Mouse (Mus musculus): Measurements from ENCODE around the gene A930009A15Rik. TPM values are rescaled to one million over a fixed set of nuclear protein-coding genes. Genes with fewer than 3 reads are reported as not detected.

The A930009A15Rik gene
- polyA plus RNA-seq (2014; fragmentation: Illumina TruSeq; extraction: RNeasy Lipid Tissue Mini Kit (QIAGEN cat#74804); ENCODE audit: insufficient read depth, low read depth, low replicate concordance) = not detected

DNA sequence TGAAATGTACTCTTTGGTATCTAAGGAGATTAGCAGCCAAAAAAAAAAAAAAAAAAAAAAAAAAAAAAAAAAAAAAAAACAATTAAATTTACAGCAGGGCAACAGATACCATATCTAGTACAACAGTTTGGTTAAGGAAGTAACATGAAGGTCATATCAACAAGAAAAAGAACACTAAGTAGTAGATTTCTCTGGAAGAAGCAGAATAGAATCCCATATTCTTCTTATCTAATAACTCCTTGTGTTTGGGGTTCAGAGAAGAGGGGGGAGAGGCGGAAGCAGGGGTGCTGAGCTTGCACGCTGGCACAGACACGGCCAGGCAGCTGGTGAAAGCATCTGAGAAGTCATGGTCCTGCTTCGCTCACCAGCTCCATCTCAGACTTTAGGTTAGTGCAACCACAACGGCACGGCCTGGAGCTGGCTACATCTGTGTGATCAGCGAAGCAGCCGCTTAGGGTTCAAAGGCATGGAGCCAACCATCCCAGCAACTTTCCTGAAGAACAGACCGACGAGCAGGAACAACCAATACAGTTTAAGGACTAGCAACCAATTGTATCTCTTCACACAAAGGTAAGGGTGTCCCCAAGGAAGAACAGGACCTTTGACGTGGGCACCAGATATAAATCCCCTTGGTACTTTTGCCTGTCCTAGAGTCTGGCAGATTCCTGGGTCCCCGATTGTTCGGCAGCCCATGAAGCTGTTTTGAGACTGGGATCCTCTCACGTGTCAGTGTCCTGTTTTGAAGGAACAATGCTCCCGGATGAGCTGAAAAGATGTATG is at the start of gene A930009A15Rik:
Gene A930009A15Rik (plus strand): TSS at position 275 of the 780 bp plus-strand sequence.

GRCm38 (mm10) chr10:115587301-115587969 is 17.6 kb downstream of the A930009A15Rik start, which contains the start of gene Lgr5:
Lgr5 (minus strand) TSS chr10:115587780.

Other genes with a start within 250 kb of the A930009A15Rik start
- 12.6 TPM for gene Tmem19, start 207.5 kb upstream of the A930009A15Rik start, polyA plus RNA-seq (2014; fragmentation: Illumina TruSeq; extraction: RNeasy Lipid Tissue Mini Kit (QIAGEN cat#74804); ENCODE audit: insufficient read depth, low read depth, low replicate concordance)
- 5.3 TPM for gene Thap2, start 185.5 kb upstream of the A930009A15Rik start, polyA plus RNA-seq (2014; fragmentation: Illumina TruSeq; extraction: RNeasy Lipid Tissue Mini Kit (QIAGEN cat#74804); ENCODE audit: insufficient read depth, low read depth, low replicate concordance)
- gene Zfc3h1, start 185.0 kb upstream of the A930009A15Rik start, polyA plus RNA-seq (2014; fragmentation: Illumina TruSeq; extraction: RNeasy Lipid Tissue Mini Kit (QIAGEN cat#74804); ENCODE audit: insufficient read depth, low read depth, low replicate concordance) = 19.7 TPM
- 0.10 TPM for gene Lgr5, start 17.8 kb downstream of the A930009A15Rik start, polyA plus RNA-seq (2014; fragmentation: Illumina TruSeq; extraction: RNeasy Lipid Tissue Mini Kit (QIAGEN cat#74804); ENCODE audit: insufficient read depth, low read depth, low replicate concordance)
- 212 TPM for gene Tspan8, start 246.8 kb downstream of the A930009A15Rik start, polyA plus RNA-seq (2014; fragmentation: Illumina TruSeq; extraction: RNeasy Lipid Tissue Mini Kit (QIAGEN cat#74804); ENCODE audit: insufficient read depth, low read depth, low replicate concordance)

Data from lung, adult 10 weeks (tissue).